Mouse (Mus musculus): ENCODE results near the gene Apold1. TPM values are rescaled to one million over a fixed set of nuclear protein-coding genes. Genes with fewer than 3 reads are reported as not detected.

Apold1 gene
- polyA plus RNA-seq, 1 experiment from 2014 or later: 0.23 TPM

DNA sequence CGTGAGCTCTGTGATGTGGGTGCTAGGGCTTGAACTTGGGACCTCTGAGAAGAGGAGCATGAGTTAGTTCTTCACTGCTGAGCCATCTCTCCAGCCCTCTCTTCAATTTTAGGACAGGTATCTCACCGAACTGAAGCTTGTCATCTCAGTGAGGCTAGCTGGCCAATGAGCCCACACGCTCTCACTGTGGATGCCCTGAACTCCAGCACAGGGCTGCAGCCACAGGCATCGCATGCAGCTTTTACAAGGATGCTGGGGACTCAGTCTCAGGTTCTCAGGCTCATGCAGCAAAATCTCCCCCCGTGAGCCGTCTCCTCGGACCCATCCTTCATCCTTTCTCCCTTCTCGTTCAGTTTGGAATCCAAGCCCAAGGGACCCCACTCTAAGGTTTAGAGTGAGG, 16.6 kb downstream of the Apold1 start:
- ATAC-seq (no peak), DNase-seq (ENCODE audit: low read depth, low spot score) (no peak)
- H3K27me3 ChIP-seq: no peaks in the 10 kb centered on the region
- ChIA-PET POLR2A (interaction anchor here (1.1 kb wide), 1 partner anchor 68 kb away, joined by 3 read pairs; no protein-coding TSS in a partner anchor), CTCF (interaction anchor here (0.8 to 2.0 kb wide), 3 partner anchors 12 to 28 kb away, joined by 3 to 13 read pairs (median 3); no protein-coding TSS in a partner anchor)
- in situ Hi-C loops (cut with MboI; ENCODE audit: low pct_unique_long_range_greater_than_20kb): no loop called here
- no peak for TF ChIP-seq CTCF (IDR thresholded peaks at IDR 0.05)

DNA sequence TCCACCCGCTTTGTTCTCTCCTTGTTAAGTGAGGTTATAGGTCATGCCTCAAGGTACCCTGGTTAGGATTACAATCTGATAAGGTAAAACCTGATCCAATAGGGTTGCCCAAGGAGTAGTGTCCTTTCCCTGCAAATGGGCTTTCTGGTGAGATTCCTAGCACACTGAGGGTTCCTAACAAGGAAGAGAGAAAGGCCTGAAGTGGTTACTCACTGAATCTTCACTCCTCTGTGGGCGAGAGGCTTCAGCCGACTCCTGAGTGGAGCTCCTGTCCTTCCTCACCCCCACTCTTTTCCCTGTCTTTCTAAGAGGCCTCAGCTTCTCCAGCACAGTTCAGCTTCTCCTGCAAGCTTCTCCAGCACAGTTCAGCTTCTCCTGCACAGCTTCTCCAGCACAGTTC, 17.3 kb downstream of the Apold1 start:
- no peak for TF ChIP-seq CTCF (IDR thresholded peaks at IDR 0.05)
- H3K27me3 ChIP-seq: no peaks in the 10 kb centered on the region
- CTCF ChIA-PET: interaction anchor here (0.5 to 2.0 kb wide), 6 partner anchors 10 to 27 kb away, joined by 3 to 13 read pairs (median 4); no protein-coding TSS in a partner anchor
- ATAC-seq (peak; percentile 90), DNase-seq (ENCODE audit: low read depth, low spot score) (no peak)
- POLR2A ChIA-PET: no interaction called here
- in situ Hi-C loops (cut with MboI; ENCODE audit: low pct_unique_long_range_greater_than_20kb): no loop called here

DNA sequence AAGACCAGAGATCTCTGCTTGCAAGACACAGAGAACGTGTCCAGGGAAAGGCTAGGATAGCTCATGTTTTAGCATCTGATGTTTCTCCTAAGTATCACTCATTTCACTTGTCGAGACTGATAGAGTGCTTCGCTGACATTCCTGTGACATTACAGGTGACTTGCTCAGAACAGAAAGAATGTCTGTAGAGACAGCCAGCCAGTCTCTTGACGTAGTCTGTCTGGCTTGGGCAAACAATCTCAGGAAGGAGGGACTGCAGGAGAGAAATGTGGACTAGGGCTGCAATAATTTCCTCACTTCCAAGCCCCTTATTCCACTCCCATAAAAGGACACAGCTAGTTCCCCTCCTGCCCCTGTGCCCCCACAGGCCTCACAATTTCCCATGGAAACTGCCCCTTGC, 18.8 kb downstream of the Apold1 start:
- TF ChIP-seq CTCF (IDR thresholded peaks at IDR 0.05): no peak
- DNase-seq (ENCODE audit: low read depth, low spot score) (no peak), ATAC-seq (no peak)
- in situ Hi-C loops (cut with MboI; ENCODE audit: low pct_unique_long_range_greater_than_20kb): no loop called here
- ChIA-PET CTCF (interaction anchor here (1.0 to 2.0 kb wide), 3 partner anchors 9 to 11 kb away, joined by 3 to 13 read pairs (median 8); no protein-coding TSS in a partner anchor), POLR2A (interaction anchor here (0.7 kb wide), 1 partner anchor 16 kb away, joined by 3 read pairs; no protein-coding TSS in a partner anchor)
- H3K27me3 ChIP-seq: no peaks in the 10 kb centered on the region

DNA sequence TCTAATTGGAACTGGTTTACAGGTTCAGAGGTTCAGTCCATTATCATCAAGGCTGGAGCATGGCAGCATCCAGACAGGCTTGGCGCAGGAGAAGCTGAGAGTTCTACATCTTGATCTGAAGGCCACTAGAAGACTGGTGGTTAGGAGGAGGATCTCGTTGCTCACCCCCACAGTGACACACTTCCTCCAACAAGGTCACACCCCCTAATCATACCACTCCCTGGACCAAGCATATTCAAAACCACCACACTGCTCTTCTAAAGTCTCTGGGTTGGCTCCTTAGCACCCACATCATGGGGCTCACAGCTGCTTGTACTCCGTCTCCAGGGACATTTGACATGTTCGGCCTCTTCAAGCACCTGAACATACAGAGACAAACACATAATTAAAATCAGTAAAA, 20.5 kb downstream of the Apold1 start:
- no peaks in the 10 kb centered on the region for H3K27me3 ChIP-seq
- ATAC-seq (no peak), DNase-seq (ENCODE audit: low read depth, low spot score) (no peak)
- in situ Hi-C loops (cut with MboI; ENCODE audit: low pct_unique_long_range_greater_than_20kb): no loop called here
- no peak for TF ChIP-seq CTCF (IDR thresholded peaks at IDR 0.05)
- CTCF ChIA-PET: interaction anchor here (1.7 kb wide), 1 partner anchor 25 kb away, joined by 3 read pairs; no protein-coding TSS in a partner anchor
- POLR2A ChIA-PET: no interaction called here

DNA sequence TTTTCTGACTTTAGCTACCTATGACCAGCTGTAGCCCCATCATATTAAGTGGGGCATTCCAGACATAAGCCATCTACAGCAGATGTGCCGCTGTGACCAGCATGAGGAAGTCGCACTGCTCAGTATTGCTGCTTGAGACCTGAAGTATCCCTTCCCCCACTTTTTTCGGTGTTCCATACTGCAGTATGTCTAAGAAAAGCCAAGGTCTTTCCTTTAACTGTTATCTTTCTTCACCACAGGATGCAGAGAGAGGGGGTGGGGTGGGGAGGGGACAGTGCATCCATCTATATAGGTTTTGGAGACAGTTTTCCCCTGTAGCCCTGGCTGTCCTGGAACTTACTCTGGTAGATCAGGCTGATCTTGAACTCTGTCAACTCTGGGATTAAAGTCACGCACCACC, 24.9 kb downstream of the Apold1 start:
- no peak for TF ChIP-seq CTCF (IDR thresholded peaks at IDR 0.05)
- in situ Hi-C loops (cut with MboI; ENCODE audit: low pct_unique_long_range_greater_than_20kb): no loop called here
- no peaks in the 10 kb centered on the region for H3K27me3 ChIP-seq
- CTCF ChIA-PET: no interaction called here
- POLR2A ChIA-PET: no interaction called here
- ATAC-seq (no peak), DNase-seq (ENCODE audit: low read depth, low spot score) (no peak)

DNA sequence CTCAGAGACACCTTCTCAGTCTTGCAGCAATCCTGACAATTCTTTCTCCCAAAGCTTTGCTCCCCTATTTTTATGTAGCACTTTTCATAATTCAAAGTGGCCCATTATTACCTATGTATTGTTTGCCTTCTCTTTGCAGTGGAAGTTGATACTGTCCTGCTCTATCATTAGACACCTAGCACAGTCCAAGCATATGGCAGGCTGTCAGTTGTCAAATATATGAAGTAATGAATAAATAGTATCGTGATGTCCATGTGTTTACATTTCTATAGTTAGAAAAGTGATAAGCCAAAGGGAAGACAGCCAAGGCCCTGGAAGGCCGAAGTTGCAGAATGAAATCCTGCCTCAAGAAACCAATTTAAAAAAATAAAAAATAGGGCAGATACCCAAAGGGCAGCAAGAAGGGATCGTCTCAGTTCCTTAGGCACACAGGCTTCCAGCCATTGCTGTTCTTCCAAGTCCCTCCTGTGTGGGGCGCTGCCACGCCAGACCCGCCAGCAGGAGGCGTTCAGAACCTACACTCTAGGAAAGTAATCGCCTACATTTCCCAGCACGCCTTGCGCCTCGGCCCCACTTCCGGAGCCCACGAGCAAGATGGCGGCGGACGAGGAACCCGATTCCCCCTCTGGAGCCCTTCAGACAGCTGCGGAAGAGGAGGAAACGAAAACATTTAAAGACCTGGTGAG, 29.7 kb downstream of the Apold1 start, which contains the start of gene Ddx47:
Gene Ddx47 (plus strand): TSS at position 565 of the 686 bp plus-strand sequence.
- in situ Hi-C loops (cut with MboI; ENCODE audit: low pct_unique_long_range_greater_than_20kb): no loop called here
- no peaks in the 10 kb centered on the region for H3K27me3 ChIP-seq
- peak; percentile 99 for TF ChIP-seq CTCF (IDR thresholded peaks at IDR 0.05)
- ChIA-PET POLR2A (interaction anchor here (1.3 kb wide), 1 partner anchor 15 kb away, joined by 5 read pairs; no protein-coding TSS in a partner anchor), CTCF (interaction anchor here (1.1 to 2.4 kb wide), 5 partner anchors 11 to 28 kb away, joined by 3 to 13 read pairs (median 5); no protein-coding TSS in a partner anchor)
- ATAC-seq (peak; percentile 99), DNase-seq (ENCODE audit: low read depth, low spot score) (no peak)

DNA sequence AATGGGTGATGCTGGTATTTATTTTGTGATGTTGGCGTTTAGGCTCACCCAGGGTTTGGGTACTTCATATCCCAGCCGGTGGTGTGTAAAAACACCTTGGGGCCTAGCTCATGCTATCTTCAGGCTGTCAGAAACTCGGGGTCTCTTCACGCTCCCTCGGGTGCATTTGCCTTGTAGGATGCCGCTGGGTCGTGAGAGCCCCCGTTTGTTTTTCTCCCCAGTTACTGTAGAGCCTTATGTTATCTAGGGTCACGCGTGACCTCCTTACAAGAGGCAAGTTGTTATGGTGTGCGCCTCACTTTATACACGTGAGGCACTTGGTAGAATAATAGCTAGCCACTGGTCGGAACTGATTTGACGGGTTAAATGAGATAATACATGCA, 30.2 kb downstream of the Apold1 start:
- ChIA-PET POLR2A (interaction anchor here (1.3 kb wide), 1 partner anchor 15 kb away, joined by 5 read pairs; no protein-coding TSS in a partner anchor), CTCF (interaction anchor here (1.1 to 1.6 kb wide), 4 partner anchors 10 to 28 kb away, joined by 3 to 8 read pairs (median 4); no protein-coding TSS in a partner anchor)
- ATAC-seq: no peak
- no peak for TF ChIP-seq CTCF (IDR thresholded peaks at IDR 0.05)
- DNase-seq (ENCODE audit: low read depth, low spot score): no peak
- in situ Hi-C loops (cut with MboI; ENCODE audit: low pct_unique_long_range_greater_than_20kb): no loop called here
- H3K27me3 ChIP-seq: no peaks in the 10 kb centered on the region

DNA sequence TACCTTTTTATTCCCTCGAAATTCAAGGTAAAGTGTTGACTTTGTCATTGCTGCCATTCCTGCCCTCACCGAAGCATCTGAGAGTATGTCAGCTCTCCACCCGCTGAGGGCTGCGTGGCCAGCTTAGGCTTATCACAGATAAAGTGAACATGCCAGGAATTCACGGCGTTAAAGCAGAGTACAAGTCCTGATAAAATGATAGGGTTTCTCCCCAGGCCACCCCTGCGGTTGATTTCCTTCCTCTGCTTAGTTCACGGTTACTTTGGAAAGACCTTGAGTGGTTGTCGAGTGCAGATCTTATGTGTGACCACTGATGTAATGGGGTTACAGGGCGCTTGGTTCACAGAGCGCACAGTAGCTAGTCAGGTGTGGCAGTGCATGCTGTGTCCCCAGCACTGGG, 35.7 kb downstream of the Apold1 start:
- ATAC-seq: no peak

DNA sequence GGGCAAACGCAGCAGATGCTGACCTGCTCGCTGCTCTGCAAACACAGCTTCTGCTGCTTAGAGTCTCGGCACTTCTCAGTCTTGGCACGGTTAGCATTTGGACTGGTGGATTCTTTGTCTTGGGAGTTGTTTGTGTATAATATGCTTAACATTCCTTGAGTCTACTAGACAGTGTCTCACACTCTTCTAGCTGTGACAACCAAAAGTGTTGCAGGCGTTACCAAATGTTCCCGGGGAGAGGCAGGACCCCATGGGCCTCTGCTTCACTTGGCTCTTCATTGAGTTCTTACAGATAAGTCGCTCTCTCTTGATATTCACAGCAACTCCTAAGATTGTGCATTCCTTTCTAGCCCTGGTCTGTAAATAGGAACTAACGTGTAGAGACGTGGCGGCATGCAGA, 38.0 kb downstream of the Apold1 start:
- ChIA-PET POLR2A (no interaction called here), CTCF (no interaction called here)
- in situ Hi-C loops (cut with MboI; ENCODE audit: low pct_unique_long_range_greater_than_20kb): no loop called here
- no peaks in the 10 kb centered on the region for H3K27me3 ChIP-seq
- no peak for DNase-seq (ENCODE audit: low read depth, low spot score)
- no peak for ATAC-seq
- no peak for TF ChIP-seq CTCF (IDR thresholded peaks at IDR 0.05)

More for the DNA sequence above, 35.7 kb downstream of the Apold1 start:
- no peak for TF ChIP-seq CTCF (IDR thresholded peaks at IDR 0.05)
- no peak for DNase-seq (ENCODE audit: low read depth, low spot score)
- in situ Hi-C loops (cut with MboI; ENCODE audit: low pct_unique_long_range_greater_than_20kb): no loop called here
- CTCF ChIA-PET: interaction anchor here (1.3 to 4.3 kb wide), 2 partner anchors 8 to 26 kb away, joined by 3 to 27 read pairs; no protein-coding TSS in a partner anchor
- POLR2A ChIA-PET: no interaction called here
- H3K27me3 ChIP-seq: no peaks in the 10 kb centered on the region

DNA sequence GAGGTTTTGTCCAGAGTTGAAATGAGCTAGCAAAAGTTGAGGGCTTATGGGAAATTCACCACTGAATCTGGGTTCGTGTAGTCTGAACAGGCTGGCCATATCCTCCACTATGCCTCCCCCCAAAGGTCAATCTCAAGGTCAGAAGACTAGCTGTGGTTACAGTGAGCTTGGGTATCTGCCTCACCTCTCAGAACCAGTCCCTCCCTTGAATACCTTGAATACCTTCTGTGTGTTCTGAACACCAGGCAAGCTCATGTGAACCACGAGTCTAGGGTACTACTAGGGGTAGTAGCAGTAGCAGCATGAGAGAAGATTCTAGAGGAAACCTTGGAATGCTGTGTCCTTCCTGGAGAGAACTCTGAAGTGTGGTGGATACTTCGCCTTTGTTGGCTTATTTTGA, 40.1 kb downstream of the Apold1 start:
- POLR2A ChIA-PET: no interaction called here
- no peak for TF ChIP-seq CTCF (IDR thresholded peaks at IDR 0.05)
- in situ Hi-C loops (cut with MboI; ENCODE audit: low pct_unique_long_range_greater_than_20kb): no loop called here
- ATAC-seq (no peak), DNase-seq (ENCODE audit: low read depth, low spot score) (no peak)
- no peaks in the 10 kb centered on the region for H3K27me3 ChIP-seq
- CTCF ChIA-PET: interaction anchor here (1.0 kb wide), 1 partner anchor 10 kb away, joined by 3 read pairs; the partner anchor contains the start of gene Ddx47

DNA sequence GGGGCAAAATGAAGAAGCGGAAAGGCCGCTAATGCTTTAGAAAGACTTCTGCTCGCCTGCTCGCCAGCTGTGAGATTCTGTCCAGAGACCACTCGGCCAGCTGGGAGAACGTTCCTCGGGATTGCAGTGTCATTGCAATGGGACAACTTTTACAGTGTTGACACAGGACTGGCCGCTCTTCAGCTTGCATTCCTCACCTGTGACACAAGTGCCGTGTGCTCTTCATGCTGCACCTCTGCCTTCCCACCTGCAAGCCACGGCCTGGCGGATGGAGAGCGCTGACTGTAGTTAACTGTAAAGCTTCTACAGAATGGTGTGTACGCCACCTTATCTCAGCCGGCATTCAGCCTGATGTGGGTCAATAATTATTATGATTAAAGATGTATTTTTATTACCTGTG, 41.9 kb downstream of the Apold1 start:
- ChIA-PET CTCF (interaction anchor here (2.4 kb wide), 1 partner anchor 11 kb away, joined by 8 read pairs; the partner anchor contains the start of gene Ddx47), POLR2A (interaction anchor here (0.8 kb wide), 1 partner anchor 62 kb away, joined by 3 read pairs; no protein-coding TSS in a partner anchor)
- H3K27me3 ChIP-seq: no peaks in the 10 kb centered on the region
- no peak for TF ChIP-seq CTCF (IDR thresholded peaks at IDR 0.05)
- in situ Hi-C loops (cut with MboI; ENCODE audit: low pct_unique_long_range_greater_than_20kb): no loop called here
- ATAC-seq: no peak
- no peak for DNase-seq (ENCODE audit: low read depth, low spot score)

Measured in Patski (cell line).